Mouse (Mus musculus) left cerebral cortex, postnatal 14 days (tissue): Measurements from ENCODE around the gene Olfr1080. TPM values are rescaled to one million over a fixed set of nuclear protein-coding genes. Genes with fewer than 3 reads are reported as not detected.
"Not testable (repeated sequence)": the region's sequence is repeated elsewhere in the genome, so short reads cannot be mapped to it uniquely, and the experiment has no call there.

Experiments used
- DNase-seq, 2 experiments: peaks; one replicate each; pipeline ENCODE4 v3.0.0; 2021 to 2022; ENCODE audit warnings: low spot score in 2 of 2, mixed read lengths in 1 of 2
- intact Hi-C: fragments of 180-260 bp; cut with DNase I; formaldehyde crosslinking; loops from one replicate; pipeline ENCODE4 v1.15.1; 2025
- long read RNA-seq, 2 experiments: library from polyadenylated mRNA; stranded (forward); transcript quantifications; one replicate each; pipeline ENCODE4 v2.0.0; 2021
- total RNA-seq, 2 experiments: library from RNA; stranded (reverse); gene quantifications; 2 replicates each; pipeline ENCODE4 v1.2.3; 2021

Gene Olfr1080
- total RNA-seq, result not detected
- long read RNA-seq, experiment 1, result 0 reads
- long read RNA-seq, experiment 2, result 0 reads

DNA sequence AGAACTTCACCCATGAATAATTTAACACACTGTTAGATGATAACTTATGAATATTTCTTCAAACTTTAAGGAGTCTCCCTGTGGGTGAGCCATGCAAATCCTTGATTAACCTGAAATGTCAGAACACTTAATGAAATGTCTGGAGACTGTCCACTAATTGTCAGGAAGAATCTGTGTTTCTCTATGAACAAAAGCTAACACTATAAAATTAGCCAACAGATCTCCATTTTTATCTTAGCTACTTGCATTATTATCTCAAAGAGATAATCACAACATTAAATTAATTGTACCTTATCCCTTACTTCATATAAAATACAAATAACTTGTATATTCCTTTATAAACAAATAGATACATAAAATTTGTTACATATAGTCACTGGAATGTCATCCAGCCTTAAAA is at the start of gene Olfr1080:
Olfr1080 (minus strand) TSS at position 101 of the 400 bp plus-strand sequence.
- DNase-seq, intact Hi-C loops: not testable (repeated sequence)

DNA sequence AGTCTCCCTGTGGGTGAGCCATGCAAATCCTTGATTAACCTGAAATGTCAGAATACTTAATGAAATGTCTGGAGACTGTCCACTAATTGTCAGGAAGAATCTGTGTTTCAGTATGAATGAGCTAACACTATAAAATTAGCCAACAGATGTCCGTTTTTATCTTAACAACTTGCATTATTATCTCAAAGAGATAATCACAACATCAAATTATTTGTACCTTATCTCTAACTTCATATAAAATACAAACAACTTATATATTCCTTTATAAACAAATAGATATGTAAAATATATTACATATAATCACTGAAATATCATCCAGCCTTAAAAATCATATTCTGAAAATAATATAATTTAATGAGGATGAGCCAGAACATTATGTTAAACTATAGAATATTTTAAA is 40.8 kb upstream of the Olfr1080 start, which contains the start of gene Olfr1082:
Olfr1082 (minus strand) TSS at position 101 of the 400 bp plus-strand sequence.
- intact Hi-C loops, DNase-seq: not testable (repeated sequence)

DNA sequence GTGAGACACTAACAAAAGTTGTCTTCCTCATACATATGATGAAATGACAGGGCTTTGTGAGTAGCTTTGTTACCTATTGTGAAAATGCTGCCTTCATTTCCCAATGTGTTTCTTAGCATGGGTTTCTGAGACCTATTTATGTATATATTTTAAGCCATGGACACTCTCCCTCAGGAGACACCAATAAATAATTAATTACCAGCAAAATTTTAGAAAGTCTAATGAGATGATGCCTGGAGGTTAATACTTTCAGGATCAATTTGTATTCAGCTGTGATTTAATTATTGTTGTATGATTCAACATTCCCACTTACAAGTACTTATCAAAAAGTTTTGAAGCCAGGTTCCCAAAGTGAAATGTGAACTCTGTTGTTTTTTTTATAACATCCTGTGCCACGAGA is 15.7 kb downstream of the Olfr1080 start, which contains the start of gene Olfr1079:
Olfr1079 (minus strand) TSS at position 101 of the 400 bp plus-strand sequence.
- intact Hi-C loops, result no loop called here
- DNase-seq, result no peak

DNA sequence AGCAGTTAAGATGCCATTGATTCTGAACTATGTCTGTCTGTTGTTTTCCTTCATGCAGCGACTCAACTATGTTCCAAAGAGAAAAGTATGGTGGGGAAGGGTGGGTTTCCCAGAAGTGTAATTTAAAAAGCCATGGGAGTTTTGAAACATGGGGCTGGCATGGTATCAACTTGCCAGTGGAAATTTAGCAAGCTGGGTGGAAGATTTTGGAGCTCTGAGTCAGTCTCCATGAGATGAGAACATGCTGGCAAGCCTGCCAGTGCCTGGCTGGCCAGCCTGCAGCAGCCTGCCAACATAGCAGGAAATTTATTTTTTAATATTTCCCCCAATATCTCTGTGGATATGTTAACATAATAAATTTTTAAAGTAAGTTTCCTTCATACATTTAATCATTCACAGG is 27.0 kb downstream of the Olfr1080 start:
- intact Hi-C loops, result no loop called here
- peak in 1 of 2 experiments; percentile 2 for DNase-seq

DNA sequence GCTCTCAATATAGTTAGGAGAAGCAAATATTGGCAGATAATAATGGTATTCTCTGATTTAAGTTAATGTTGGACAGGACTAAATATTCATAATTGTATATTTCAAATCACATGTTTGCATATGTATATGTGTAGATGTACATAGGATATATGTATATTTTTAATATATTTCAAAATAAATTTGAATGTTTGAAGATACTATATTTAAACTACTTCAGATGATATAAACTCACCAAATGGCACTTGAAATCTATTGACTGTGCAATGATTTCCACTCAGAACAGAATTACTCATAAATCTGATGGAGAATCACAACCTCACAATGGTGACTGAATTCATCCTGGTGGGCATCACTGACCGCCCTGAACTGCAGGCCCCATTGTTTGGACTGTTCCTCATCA is 49.9 kb downstream of the Olfr1080 start, which contains the start of gene Olfr1076:
Olfr1076 (plus strand) TSS at position 301 of the 400 bp plus-strand sequence.
- no peak for DNase-seq
- intact Hi-C loops, result no loop called here

Other genes starting within 250 kb of the Olfr1080 start
- not detected for gene Olfr1053, start 243.0 kb downstream of the Olfr1080 start, total RNA-seq
- not detected for gene Olfr1054, start 222.8 kb downstream of the Olfr1080 start, total RNA-seq
- gene Olfr1055, start 208.0 kb downstream of the Olfr1080 start, total RNA-seq, result not detected
- gene Olfr1056, start 195.8 kb downstream of the Olfr1080 start, total RNA-seq, result not detected
- not detected for gene Olfr1057, start 179.8 kb downstream of the Olfr1080 start, total RNA-seq
- gene Olfr1058, start 169.7 kb downstream of the Olfr1080 start, total RNA-seq, result not detected
- not detected for gene Olfr1061, start 144.2 kb downstream of the Olfr1080 start, total RNA-seq
- not detected for gene Olfr1062, start 131.5 kb downstream of the Olfr1080 start, total RNA-seq
- gene Olfr1065, start 107.6 kb downstream of the Olfr1080 start, total RNA-seq, result not detected
- gene Olfr1066, start 102.0 kb downstream of the Olfr1080 start, total RNA-seq, result not detected
- not detected for gene Olfr228, start 70.8 kb downstream of the Olfr1080 start, total RNA-seq
- not detected for gene Olfr1076, start 49.8 kb downstream of the Olfr1080 start, total RNA-seq
- gene Olfr1079, start 15.8 kb downstream of the Olfr1080 start, total RNA-seq, result not detected
- gene Olfr1082, start 40.7 kb upstream of the Olfr1080 start, total RNA-seq, result not detected
- gene Olfr1084, start 81.5 kb upstream of the Olfr1080 start, total RNA-seq, result not detected
- gene Olfr1085, start 103.8 kb upstream of the Olfr1080 start, total RNA-seq, result not detected
- not detected for gene Olfr1086, start 121.9 kb upstream of the Olfr1080 start, total RNA-seq
- not detected for gene Olfr1087, start 140.2 kb upstream of the Olfr1080 start, total RNA-seq
- not detected for gene Olfr1089, start 175.5 kb upstream of the Olfr1080 start, total RNA-seq
- gene Olfr1090, start 200.8 kb upstream of the Olfr1080 start, total RNA-seq, result not detected
- not detected for gene Olfr1093, start 224.2 kb upstream of the Olfr1080 start, total RNA-seq